Comparison of ENCODE assay signal across 8 mouse cellular contexts in genomic region chr7:66110636-66111112, GRCm38 (mm10). TPM values are rescaled to one million over a fixed set of nuclear protein-coding genes. Genes with fewer than 3 reads are reported as not detected.
DNase-seq lines count a peak whose midpoint lies in the region; ATAC-seq lines count a peak whose summit lies in the region.

No protein-coding gene starts in this region.

- no peak for ATAC-seq in hindbrain, embryonic 13.5 days (ENCODE audit: low FRiP score)

- H3K4me2 ChIP-seq in hindbrain, embryonic 13.5 days = peak overlapping the region; percentile 70

- DNase-seq in adrenal gland, postnatal 10 days = peak; percentile 20
- DNase-seq in adrenal gland, adult 8-10 months = no peak
- peak; percentile 28 for DNase-seq in thymus, postnatal 0 days (ENCODE audit: low spot score)
- no peak for DNase-seq in thymus, adult 18-20 months
- no peak for DNase-seq in midbrain, embryonic 10.5 days (ENCODE audit: low spot score)
- no peak for DNase-seq in layer of hippocampus, postnatal 25 days (ENCODE audit: extremely low spot score in 1 of 2, low spot score in 1 of 2)
- DNase-seq in layer of hippocampus, adult 9-10 months (ENCODE audit: low spot score) = no peak

- 2% methylated on average over 10 of the region's 10 CpGs for WGBS in hindbrain, embryonic 13.5 days
- WGBS in midbrain, embryonic 10.5 days = 5% methylated on average over 10 of the region's 10 CpGs

- H3K9ac ChIP-seq in hindbrain, embryonic 13.5 days = peak overlapping the region; percentile 96

- H3K27me3 ChIP-seq in hindbrain, embryonic 13.5 days = peaks cover 6% of the 10 kb centered on the region; the same call in 1 of the 2 replicates
- peaks cover 10% of the 10 kb centered on the region for H3K27me3 ChIP-seq in midbrain, embryonic 10.5 days (ENCODE audit: low read depth, poor library complexity, severe bottlenecking)

- H3K4me3 ChIP-seq in hindbrain, embryonic 13.5 days = peak overlapping the region; percentile 94
- H3K4me3 ChIP-seq in midbrain, embryonic 10.5 days = peak overlapping the region; percentile 93

- H3K36me3 ChIP-seq in hindbrain, embryonic 13.5 days = peaks cover 2% of the 10 kb centered on the region; the same call in 1 of the 2 replicates
- H3K36me3 ChIP-seq in midbrain, embryonic 10.5 days = peaks cover 10% of the 10 kb centered on the region; the same call in 1 of the 2 replicates

- H3K27ac ChIP-seq in hindbrain, embryonic 13.5 days = peak overlapping the region; percentile 95
- H3K27ac ChIP-seq in midbrain, embryonic 10.5 days (replicated peaks) = peak overlapping the region; percentile 97

- peaks cover 48% of the 10 kb centered on the region for H3K4me1 ChIP-seq in hindbrain, embryonic 13.5 days (replicated peaks)
- peaks cover 47% of the 10 kb centered on the region for H3K4me1 ChIP-seq in midbrain, embryonic 10.5 days

- H3K9me3 ChIP-seq in hindbrain, embryonic 13.5 days = no peaks in the 10 kb centered on the region
- no peaks in the 10 kb centered on the region for H3K9me3 ChIP-seq in midbrain, embryonic 10.5 days (replicated peaks)

RNA-seq across cellular contexts. Expression of gene Chsy1, which starts 1.4 kb away (rescaled TPM):
- 10 to 100 TPM; 19.7 to 20.1 TPM for total RNA-seq in adrenal gland, postnatal 10 days (2021)
- total RNA-seq in adrenal gland, adult 8-10 months (2022) = 10 to 100 TPM; 13.8 to 15.8 (median 15.0) TPM
- 8.7 and 12.1 TPM in 2 replicates for polyA plus RNA-seq in thymus, postnatal 0 days (2015; fragmentation: Nextera tagmentation; extraction: Ambion mirVana)
- polyA plus RNA-seq in hindbrain, embryonic 13.5 days (2015; fragmentation: Nextera tagmentation; extraction: Ambion mirVana) = 12.5 and 13.1 TPM in 2 replicates
- 12.0 and 12.2 TPM in 2 replicates for polyA plus RNA-seq in midbrain, embryonic 10.5 days (2016; fragmentation: Nextera tagmentation; extraction: Ambion mirVana)
- 10 to 100 TPM; 17.6 to 18.3 TPM for total RNA-seq in layer of hippocampus, postnatal 25 days (2021)

RNA-seq across cellular contexts. Expression of gene Selenos, which starts 31.2 kb away (rescaled TPM):
- total RNA-seq in adrenal gland, postnatal 10 days (2021) = 10 to 100 TPM; 65.2 to 79.5 TPM
- total RNA-seq in adrenal gland, adult 8-10 months (2022) = 100 to 1,000 TPM in 3 of 4 experiments, 10 to 100 TPM in 1; 94.9 to 132 (median 113) TPM
- 94.8 and 98.4 TPM in 2 replicates for polyA plus RNA-seq in thymus, postnatal 0 days (2015; fragmentation: Nextera tagmentation; extraction: Ambion mirVana)
- 84.5 and 87.0 TPM in 2 replicates for polyA plus RNA-seq in hindbrain, embryonic 13.5 days (2015; fragmentation: Nextera tagmentation; extraction: Ambion mirVana)
- 86.7 and 96.9 TPM in 2 replicates for polyA plus RNA-seq in midbrain, embryonic 10.5 days (2016; fragmentation: Nextera tagmentation; extraction: Ambion mirVana)
- total RNA-seq in layer of hippocampus, postnatal 25 days (2021) = 10 to 100 TPM; 54.0 to 56.2 TPM

RNA-seq across cellular contexts. Expression of gene Snrpa1, which starts 51.9 kb away (rescaled TPM):
- 10 to 100 TPM; 38.6 to 43.8 TPM for total RNA-seq in adrenal gland, postnatal 10 days (2021)
- 10 to 100 TPM; 30.4 to 43.3 (median 34.4) TPM for total RNA-seq in adrenal gland, adult 8-10 months (2022)
- polyA plus RNA-seq in thymus, postnatal 0 days (2015; fragmentation: Nextera tagmentation; extraction: Ambion mirVana) = 189 and 207 TPM in 2 replicates
- 145 and 149 TPM in 2 replicates for polyA plus RNA-seq in hindbrain, embryonic 13.5 days (2015; fragmentation: Nextera tagmentation; extraction: Ambion mirVana)
- 244 and 271 TPM in 2 replicates for polyA plus RNA-seq in midbrain, embryonic 10.5 days (2016; fragmentation: Nextera tagmentation; extraction: Ambion mirVana)
- 10 to 100 TPM; 36.8 to 37.5 TPM for total RNA-seq in layer of hippocampus, postnatal 25 days (2021)

Comparison
In these comparisons a context has a peak if more than half of its experiments do, and no peak if none do; other contexts are left out.
1. DNase-seq: peak in adrenal gland, postnatal 10 days (single experiment) and thymus, postnatal 0 days (single experiment); none in adrenal gland, adult 8-10 months (single experiment), thymus, adult 18-20 months (0 of 2), midbrain, embryonic 10.5 days (single experiment), layer of hippocampus, postnatal 25 days (0 of 2) and layer of hippocampus, adult 9-10 months (single experiment).